Comparison of ENCODE assay signal across 16 mouse cellular contexts in genomic region chr9:60194905-60195304, GRCm38 (mm10).
DNase-seq lines count a peak whose midpoint lies in the region; ATAC-seq lines count a peak whose summit lies in the region.
"Had no signal": no experiment of that assay in that cellular context is flagged by ENCODE, and none has a peak within 500 bp of the region (broad histone marks: within the 10 kb centered on the region; RNA-seq: fewer than 3 reads in every experiment).

No protein-coding gene starts in this region.

- H3K4me3 ChIP-seq in hindbrain, embryonic 13.5 days = no peak overlapping the region
- H3K4me3 ChIP-seq in hindbrain, embryonic 10.5 days = no peak overlapping the region
- no peak overlapping the region for H3K4me3 ChIP-seq in neural tube, embryonic 13.5 days
- no peak overlapping the region for H3K4me3 ChIP-seq in neural tube, embryonic 15.5 days (replicated peaks)
- no peak overlapping the region for H3K4me3 ChIP-seq in stomach, embryonic 16.5 days (replicated peaks; ENCODE audit: low read length)
- H3K4me3 ChIP-seq: embryonic facial prominence, embryonic 12.5 days; forebrain, embryonic 12.5 days; gastrocnemius, adult 2 months; heart, embryonic 12.5 days had no signal

- no peaks in the 10 kb centered on the region for H3K27me3 ChIP-seq in hindbrain, embryonic 13.5 days
- H3K27me3 ChIP-seq in hindbrain, embryonic 10.5 days (ENCODE audit: insufficient read depth, poor library complexity, severe bottlenecking) = no peaks in the 10 kb centered on the region
- no peaks in the 10 kb centered on the region for H3K27me3 ChIP-seq in neural tube, embryonic 13.5 days
- H3K27me3 ChIP-seq in neural tube, embryonic 15.5 days (replicated peaks) = no peaks in the 10 kb centered on the region
- H3K27me3 ChIP-seq in stomach, embryonic 16.5 days (ENCODE audit: control insufficient read depth, insufficient read depth, low read length) = no peaks in the 10 kb centered on the region
- H3K27me3 ChIP-seq: embryonic facial prominence, embryonic 12.5 days; forebrain, embryonic 12.5 days; heart, embryonic 12.5 days had no signal

- no peak for ATAC-seq in hindbrain, embryonic 13.5 days (ENCODE audit: low FRiP score)
- no peak for ATAC-seq in neural tube, embryonic 13.5 days (ENCODE audit: low read depth)
- ATAC-seq in neural tube, embryonic 15.5 days (ENCODE audit: low FRiP score) = no peak
- peak; percentile 66; the same call in 1 of the 2 replicates for ATAC-seq in stomach, embryonic 16.5 days (ENCODE audit: insufficient read depth, low FRiP score)
- ATAC-seq: inflammation-experienced regulatory T-cells, adult 6 months had no signal

- peak overlapping the region; percentile 40; the same call in 1 of the 2 replicates for H3K27ac ChIP-seq in hindbrain, embryonic 13.5 days
- no peak overlapping the region for H3K27ac ChIP-seq in hindbrain, embryonic 10.5 days
- H3K27ac ChIP-seq in neural tube, embryonic 13.5 days (replicated peaks) = 0 out of 2 replicates have a peak overlapping the region, but pooled peaks have one; percentile 1
- no peak overlapping the region for H3K27ac ChIP-seq in neural tube, embryonic 15.5 days (replicated peaks)
- no peak overlapping the region; the same call in 1 of the 2 replicates for H3K27ac ChIP-seq in stomach, embryonic 16.5 days (ENCODE audit: low read length)
- H3K27ac ChIP-seq: embryonic facial prominence, embryonic 12.5 days; forebrain, embryonic 12.5 days; gastrocnemius, adult 2 months had no signal

- H3K9ac ChIP-seq in hindbrain, embryonic 13.5 days = no peak overlapping the region
- no peak overlapping the region for H3K9ac ChIP-seq in neural tube, embryonic 13.5 days
- H3K9ac ChIP-seq in neural tube, embryonic 15.5 days (replicated peaks) = no peak overlapping the region
- H3K9ac ChIP-seq in stomach, embryonic 16.5 days (ENCODE audit: low read length) = no peak overlapping the region
- H3K9ac ChIP-seq: embryonic facial prominence, embryonic 12.5 days; forebrain, embryonic 12.5 days; heart, embryonic 12.5 days had no signal

- peaks cover 10% of the 10 kb centered on the region; the same call in 1 of the 2 replicates for H3K4me1 ChIP-seq in hindbrain, embryonic 13.5 days (replicated peaks)
- H3K4me1 ChIP-seq in hindbrain, embryonic 10.5 days (replicated peaks) = peaks cover 17% of the 10 kb centered on the region
- H3K4me1 ChIP-seq in neural tube, embryonic 13.5 days (replicated peaks) = peaks cover 15% of the 10 kb centered on the region
- H3K4me1 ChIP-seq in neural tube, embryonic 15.5 days = peaks cover 13% of the 10 kb centered on the region
- no peaks in the 10 kb centered on the region for H3K4me1 ChIP-seq in stomach, embryonic 16.5 days (ENCODE audit: control insufficient read depth, insufficient read depth, low read length)
- H3K4me1 ChIP-seq: embryonic facial prominence, embryonic 12.5 days; forebrain, embryonic 12.5 days had no signal

- H3K36me3 ChIP-seq in hindbrain, embryonic 13.5 days = no peaks in the 10 kb centered on the region
- H3K36me3 ChIP-seq in hindbrain, embryonic 10.5 days = no peaks in the 10 kb centered on the region
- no peaks in the 10 kb centered on the region for H3K36me3 ChIP-seq in neural tube, embryonic 13.5 days
- no peaks in the 10 kb centered on the region for H3K36me3 ChIP-seq in neural tube, embryonic 15.5 days
- no peaks in the 10 kb centered on the region for H3K36me3 ChIP-seq in stomach, embryonic 16.5 days (ENCODE audit: control insufficient read depth, insufficient read depth, low read length)
- H3K36me3 ChIP-seq: embryonic facial prominence, embryonic 12.5 days; forebrain, embryonic 12.5 days; heart, embryonic 12.5 days had no signal

- no peak for DNase-seq in hindbrain, embryonic 10.5 days (ENCODE audit: low spot score)
- no peak for DNase-seq in spleen, postnatal 36 days (ENCODE audit: low spot score in 2 of 2)
- DNase-seq: adrenal gland, adult 2 months; adrenal gland, postnatal 25 days; cerebellum, adult 2 months; embryo, embryonic 11 days; gastrocnemius, adult 2 months; gastrocnemius, postnatal 25 days had no signal

- no peak overlapping the region for H3K4me2 ChIP-seq in hindbrain, embryonic 13.5 days
- no peak overlapping the region for H3K4me2 ChIP-seq in neural tube, embryonic 13.5 days
- H3K4me2 ChIP-seq in neural tube, embryonic 15.5 days = no peak overlapping the region
- H3K4me2 ChIP-seq in stomach, embryonic 16.5 days (ENCODE audit: low read depth, low read length) = no peak overlapping the region
- H3K4me2 ChIP-seq: embryonic facial prominence, embryonic 12.5 days; forebrain, embryonic 12.5 days; heart, embryonic 12.5 days had no signal

- WGBS in hindbrain, embryonic 13.5 days = 53% methylated on average over 6 of the region's 6 CpGs
- 84% methylated on average over 6 of the region's 6 CpGs for WGBS in hindbrain, embryonic 10.5 days
- 58% methylated on average over 6 of the region's 6 CpGs for WGBS in neural tube, embryonic 13.5 days
- 46% methylated on average over 6 of the region's 6 CpGs for WGBS in neural tube, embryonic 15.5 days
- 59% methylated on average over 6 of the region's 6 CpGs for WGBS in stomach, embryonic 16.5 days

- no peaks in the 10 kb centered on the region for H3K9me3 ChIP-seq in hindbrain, embryonic 13.5 days
- H3K9me3 ChIP-seq in hindbrain, embryonic 10.5 days = no peaks in the 10 kb centered on the region
- H3K9me3 ChIP-seq in neural tube, embryonic 13.5 days = no peaks in the 10 kb centered on the region
- H3K9me3 ChIP-seq in neural tube, embryonic 15.5 days (replicated peaks) = no peaks in the 10 kb centered on the region
- no peaks in the 10 kb centered on the region; the same call in 1 of the 2 replicates for H3K9me3 ChIP-seq in stomach, embryonic 16.5 days (replicated peaks; ENCODE audit: control insufficient read depth, low read length)
- H3K9me3 ChIP-seq: embryonic facial prominence, embryonic 12.5 days; forebrain, embryonic 12.5 days; heart, embryonic 12.5 days had no signal

Comparison
In these comparisons a context has a peak if more than half of its experiments do, and no peak if none do; other contexts are left out.
1. H3K27ac ChIP-seq: peak in hindbrain, embryonic 13.5 days (single experiment) and neural tube, embryonic 13.5 days (single experiment); none in hindbrain, embryonic 10.5 days (single experiment), neural tube, embryonic 15.5 days (single experiment) and stomach, embryonic 16.5 days (single experiment).